Mouse (Mus musculus) frontal cortex, postnatal 14 days (tissue): ENCODE measurements around the gene Trim67.

Source experiments
- DNase-seq, 2 experiments: peaks; one replicate each; pipeline ENCODE4 v3.0.0; 2022; ENCODE audit warnings: low spot score in 2 of 2

The Trim67 gene

DNA sequence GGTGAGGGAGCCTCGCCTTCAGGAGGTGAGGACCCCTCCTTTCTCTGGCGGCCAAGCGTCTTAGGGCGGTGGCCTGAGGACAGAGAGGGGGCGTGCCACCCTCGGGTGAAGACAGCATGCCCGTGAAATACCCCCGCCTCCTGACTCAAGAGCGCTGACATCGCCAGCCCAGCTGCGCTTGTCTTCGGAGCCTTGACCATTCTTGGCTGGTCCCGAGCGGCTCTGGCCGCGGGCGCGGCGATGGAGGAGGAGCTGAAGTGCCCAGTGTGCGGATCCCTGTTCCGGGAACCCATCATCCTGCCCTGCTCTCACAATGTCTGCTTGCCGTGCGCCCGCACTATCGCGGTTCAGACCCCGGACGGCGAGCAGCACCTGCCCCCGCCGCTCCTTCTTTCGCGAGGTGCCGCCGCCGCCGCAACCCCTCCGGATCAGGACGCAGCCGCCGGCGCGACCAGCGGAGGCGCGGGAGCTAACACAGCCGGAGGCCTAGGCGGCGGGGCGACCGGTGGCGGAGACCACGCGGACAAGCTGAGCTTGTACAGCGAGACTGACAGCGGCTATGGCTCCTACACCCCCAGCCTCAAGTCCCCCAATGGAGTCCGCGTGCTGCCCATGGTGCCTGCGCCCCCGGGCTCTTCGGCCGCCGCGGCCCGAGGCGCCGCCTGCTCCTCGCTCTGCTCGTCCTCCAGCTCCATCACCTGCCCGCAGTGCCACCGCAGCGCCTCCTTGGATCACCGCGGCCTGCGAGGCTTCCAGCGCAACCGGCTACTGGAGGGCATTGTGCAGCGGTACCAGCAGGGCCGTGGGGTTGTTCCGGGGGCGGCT, 981 bp downstream of the Trim67 start:
- no peak for DNase-seq

DNA sequence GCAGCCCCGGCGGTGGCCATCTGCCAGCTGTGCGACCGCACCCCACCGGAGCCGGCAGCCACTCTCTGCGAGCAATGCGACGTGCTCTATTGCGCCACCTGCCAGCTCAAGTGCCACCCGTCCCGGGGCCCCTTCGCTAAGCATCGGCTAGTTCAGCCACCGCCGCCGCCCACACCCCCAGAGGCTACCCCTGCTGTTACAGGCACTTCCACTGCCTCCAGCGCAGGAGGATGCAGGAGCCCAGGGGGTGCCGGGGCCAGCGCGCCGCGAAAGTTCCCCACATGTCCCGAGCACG, 1.5 kb downstream of the Trim67 start:
- DNase-seq, result peak; percentile 75 to 78

- no peak for DNase-seq
Observed at GRCm38 (mm10) chr8:124795781-124796488, 3.0 kb downstream of the Trim67 start.

DNA sequence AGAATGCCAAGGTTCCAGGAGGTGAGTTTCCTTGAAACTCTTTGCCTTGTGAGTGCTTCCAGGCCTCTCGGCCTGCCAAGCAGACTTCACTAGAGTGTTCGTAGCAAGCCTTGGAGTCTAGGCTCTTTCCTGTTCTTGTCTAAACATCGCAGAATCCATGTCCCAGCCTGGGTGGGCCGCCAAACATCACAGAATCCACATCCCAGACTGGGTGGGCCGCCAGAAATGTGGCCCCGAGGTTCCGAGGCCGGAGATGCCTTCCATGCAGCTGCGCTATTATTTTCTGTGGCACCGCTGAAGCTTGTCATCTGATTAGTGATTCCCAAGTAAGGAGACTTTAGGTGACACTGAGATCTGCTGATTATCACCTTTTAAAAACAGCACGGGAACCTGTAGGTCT, 7.7 kb downstream of the Trim67 start:
- no peak for DNase-seq

DNA sequence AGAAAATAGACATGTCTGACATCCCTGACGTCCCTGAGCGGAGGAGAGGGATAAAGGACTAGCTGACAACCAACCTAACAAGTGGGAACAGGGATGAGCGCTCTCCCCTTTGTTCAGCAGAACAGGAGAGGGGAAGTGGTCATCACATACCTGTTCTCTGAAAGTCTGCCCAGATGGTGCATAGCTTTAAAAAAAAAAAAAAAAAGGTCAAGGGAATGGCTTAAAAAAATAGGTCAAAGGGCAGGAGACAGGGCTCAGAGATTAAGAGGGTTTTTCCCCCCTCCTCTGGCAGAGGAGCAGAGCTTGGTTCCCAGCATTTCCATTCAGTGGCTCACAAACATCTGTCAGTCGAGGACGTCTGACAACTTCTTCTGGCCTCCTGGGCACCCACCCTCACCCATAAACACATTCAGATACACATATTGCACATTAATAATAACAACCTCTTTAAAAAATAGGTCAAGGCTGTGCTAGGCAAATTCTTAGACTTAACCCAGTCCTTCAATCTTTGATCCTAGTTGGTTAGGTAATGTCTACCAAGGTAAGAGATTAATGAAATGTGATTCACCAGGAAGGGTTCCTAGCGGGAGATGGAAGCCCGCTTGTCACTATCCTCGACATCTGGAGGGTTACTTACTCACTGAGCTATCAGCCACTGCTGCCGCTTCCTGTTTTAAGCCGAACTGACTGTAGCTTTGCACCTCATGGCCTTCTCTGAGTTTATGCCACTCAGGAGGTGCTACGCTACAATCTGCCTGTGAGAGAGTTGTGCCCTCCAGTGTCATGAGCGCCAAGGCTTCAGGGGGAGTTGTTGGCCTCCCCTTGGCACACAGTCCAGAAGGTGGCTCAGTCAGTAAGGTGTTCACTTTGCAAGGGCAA, 11.2 kb downstream of the Trim67 start:
- DNase-seq, result no peak

GRCm38 (mm10) chr8:124805990-124806389, 13.1 kb downstream of the Trim67 start:
- DNase-seq, result no peak

DNA sequence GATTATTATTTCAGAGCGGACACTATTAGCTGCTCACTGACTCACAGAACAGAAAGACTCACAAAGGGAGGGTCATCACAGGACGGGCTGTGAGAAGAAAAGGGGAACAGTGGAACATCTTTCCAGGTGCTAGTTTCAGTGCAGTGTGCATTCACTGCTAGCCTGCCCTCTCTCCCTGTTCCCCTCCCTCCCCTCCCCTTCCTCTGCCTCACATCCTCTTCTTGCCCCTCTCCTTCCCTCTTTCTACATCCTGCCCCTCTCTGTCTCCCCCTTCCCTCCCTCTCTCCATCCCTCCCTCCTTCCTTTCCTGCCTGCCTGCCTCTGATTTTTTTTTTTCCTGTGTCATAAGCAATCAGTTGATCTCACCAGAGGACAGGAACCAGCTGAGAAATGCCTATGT, 16.5 kb downstream of the Trim67 start:
- no peak for DNase-seq

GRCm38 (mm10) chr8:124810056-124810610, 17.2 kb downstream of the Trim67 start:
- no peak for DNase-seq

- DNase-seq, result no peak
Observed at GRCm38 (mm10) chr8:124810689-124811394, 17.9 kb downstream of the Trim67 start.

DNA sequence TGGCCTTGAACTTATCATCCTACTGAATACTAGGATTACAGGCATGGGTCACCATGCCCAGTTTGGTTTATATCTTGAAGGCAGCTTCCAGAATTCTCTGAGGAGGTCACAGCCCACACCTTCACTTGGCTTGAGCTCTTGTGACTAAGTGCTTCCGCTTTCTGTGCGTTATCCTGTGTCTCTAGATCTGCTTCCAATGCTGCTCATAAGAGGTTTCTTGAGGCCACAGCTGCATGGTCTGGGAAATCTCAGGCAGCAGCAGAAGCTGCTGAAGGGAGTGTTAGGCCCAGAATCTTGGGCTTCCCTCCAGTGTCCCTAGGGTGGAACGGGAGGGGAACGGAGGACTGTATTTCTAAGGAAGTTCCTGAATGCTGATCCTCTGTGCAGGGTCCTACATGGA, 20.4 kb downstream of the Trim67 start:
- no peak for DNase-seq

DNA sequence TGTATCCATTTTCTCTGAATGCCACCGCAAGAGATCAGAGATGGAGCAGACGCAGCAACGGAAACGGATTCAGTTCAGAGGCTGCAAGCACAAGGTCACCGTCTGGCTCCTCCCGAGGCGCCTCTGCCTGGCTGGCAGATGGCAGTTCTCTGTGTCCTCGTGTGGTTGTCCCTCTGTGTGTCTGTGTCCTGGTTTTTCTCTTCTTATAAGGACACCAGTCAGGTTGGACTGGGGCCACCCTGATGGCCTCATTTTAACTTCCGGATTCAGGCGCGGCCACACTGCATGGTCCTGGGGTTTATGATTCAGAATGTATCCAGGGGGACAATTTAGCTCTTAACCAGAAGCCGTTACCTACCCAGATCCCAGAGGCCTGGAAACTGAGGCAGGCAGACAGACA, 23.0 kb downstream of the Trim67 start:
- no peak for DNase-seq

- DNase-seq, result no peak
Observed at GRCm38 (mm10) chr8:124816866-124817265, 24.0 kb downstream of the Trim67 start.

DNA sequence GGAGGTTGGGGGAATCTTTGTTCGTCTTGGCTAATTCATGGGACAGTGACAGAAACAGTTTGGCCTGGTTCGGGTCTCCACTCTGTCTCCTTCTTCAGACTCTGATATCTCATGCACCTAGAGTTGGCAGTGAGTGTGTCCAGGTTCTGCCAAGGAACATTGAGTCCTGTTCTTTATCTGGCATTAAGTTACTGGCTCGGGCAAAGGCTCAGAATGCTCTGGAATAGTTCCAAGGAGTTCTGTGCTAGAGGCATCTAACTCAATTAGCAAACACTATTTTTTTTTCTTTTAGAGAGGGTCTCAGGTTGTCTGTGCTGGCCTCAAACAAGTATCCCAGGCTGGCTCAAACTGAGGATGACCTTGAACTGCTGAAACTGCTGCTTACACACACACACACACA, 24.5 kb downstream of the Trim67 start:
- no peak for DNase-seq

DNA sequence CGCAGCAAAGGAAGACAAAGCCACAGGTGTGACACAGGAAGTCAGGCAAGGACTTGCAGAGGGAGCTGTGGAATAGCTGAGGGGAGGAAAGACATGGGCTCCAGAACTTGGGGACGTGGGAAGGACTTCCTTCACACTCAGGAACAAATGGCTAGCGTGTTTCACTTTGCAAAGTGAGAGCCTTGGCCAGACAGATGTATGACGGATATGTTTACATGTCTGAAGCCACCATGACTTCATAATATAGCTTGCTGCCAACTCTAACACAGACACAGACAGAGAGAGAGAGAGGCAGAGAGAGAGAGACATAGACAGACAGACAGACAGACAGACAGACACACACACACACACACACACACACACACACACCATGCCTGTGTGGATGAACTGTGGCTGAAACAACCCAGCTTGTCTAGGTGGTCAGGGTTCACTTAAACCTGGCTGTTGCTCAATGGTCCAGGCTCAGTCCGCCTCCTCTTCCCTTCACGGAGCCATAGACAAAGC, 26.8 kb downstream of the Trim67 start:
- no peak for DNase-seq

DNA sequence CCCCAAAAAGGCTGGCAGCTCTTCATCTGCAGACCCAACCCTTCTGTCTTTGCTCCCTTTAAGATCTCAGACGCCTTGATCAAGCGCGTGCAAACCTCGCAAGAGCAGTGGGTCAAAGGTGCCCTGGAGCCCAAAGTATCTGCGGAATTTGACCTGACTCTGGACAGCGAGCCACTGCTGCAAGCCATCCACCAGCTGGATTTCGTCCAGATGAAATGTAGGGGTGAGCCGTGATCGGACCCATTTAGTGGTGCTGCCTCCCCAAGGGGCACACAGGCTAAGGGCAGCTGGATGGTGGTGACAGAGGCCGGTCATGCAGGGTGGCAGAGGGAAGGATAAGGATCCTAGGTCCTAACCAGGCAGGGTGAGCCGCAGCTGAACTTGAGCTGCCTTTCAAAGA, 27.2 kb downstream of the Trim67 start:
- DNase-seq, result no peak

DNA sequence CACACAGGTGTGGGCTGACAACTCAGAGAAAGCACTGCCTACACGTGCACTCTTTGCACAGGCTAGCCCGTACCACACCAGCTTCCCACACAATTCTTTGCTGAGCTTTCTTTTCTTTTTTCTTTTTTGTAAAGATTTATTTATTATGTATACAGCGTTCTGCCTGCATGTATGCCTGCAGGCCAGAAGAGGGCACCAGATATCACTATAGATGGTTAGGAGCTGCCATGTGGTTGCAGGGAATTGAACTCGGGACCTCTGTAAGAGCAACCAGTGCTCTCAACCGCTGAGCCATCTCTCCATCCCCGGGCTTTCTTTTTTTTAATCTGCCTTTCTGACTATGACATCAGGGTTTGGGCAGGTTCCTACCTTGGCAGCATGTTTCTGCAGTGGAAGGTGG, 30.6 kb downstream of the Trim67 start:
- DNase-seq, result no peak

DNA sequence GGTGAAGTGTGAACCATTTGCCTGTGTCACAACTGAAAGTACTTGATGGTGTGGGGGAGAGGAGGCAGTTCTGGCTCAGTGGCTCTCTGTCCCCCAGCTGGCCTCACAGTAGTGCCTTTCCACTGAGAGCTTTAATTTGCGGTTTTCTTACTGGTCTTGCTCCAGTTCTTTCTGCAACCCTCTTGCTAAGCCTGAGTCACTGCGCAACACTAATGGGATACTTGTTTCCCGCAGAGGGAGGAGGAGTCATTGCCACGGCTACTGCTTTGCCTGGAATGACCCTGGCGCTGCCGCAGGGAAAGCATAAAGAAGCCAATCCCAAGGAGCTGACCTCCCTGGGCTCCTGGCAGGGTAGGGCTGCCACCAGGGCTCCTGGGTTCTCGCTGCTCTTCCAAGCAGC, 33.8 kb downstream of the Trim67 start:
- DNase-seq, result no peak

GRCm38 (mm10) chr8:124827387-124827786, 34.5 kb downstream of the Trim67 start:
- DNase-seq, result peak in 1 of 2 experiments; percentile 41

GRCm38 (mm10) chr8:124828561-124829240, 35.8 kb downstream of the Trim67 start:
- DNase-seq, result no peak

DNA sequence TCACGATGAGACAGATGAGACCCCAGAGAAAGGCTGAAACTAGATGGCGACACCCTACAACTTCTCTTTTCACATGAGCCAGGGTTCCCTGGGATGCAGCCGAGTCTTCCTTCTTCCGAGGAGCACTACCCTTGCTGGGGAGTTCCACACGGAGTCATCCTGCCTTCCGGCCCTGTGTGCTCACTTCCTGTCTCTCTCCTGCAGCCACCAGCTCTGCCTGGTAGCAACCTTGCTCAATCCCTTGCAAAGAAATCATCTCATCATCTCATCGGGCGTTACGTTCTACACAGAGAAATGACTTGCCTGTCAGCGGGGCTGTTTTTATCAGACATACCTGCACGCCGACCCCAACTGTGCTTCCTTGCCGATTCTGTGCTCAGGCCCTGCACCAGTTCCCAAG, 37.2 kb downstream of the Trim67 start:
- DNase-seq, result no peak

GRCm38 (mm10) chr8:124831531-124831930, 38.6 kb downstream of the Trim67 start:
- DNase-seq, result no peak
